Mouse (Mus musculus): ENCODE data around the gene Psmb2. TPM values are rescaled to one million over a fixed set of nuclear protein-coding genes. Genes with fewer than 3 reads are reported as not detected.

Gene Psmb2
- polyA plus RNA-seq, 1 experiment from 2014 or later: 503 TPM

GRCm38 (mm10) chr4:126752608-126753141 lies 75.2 kb downstream of the Psmb2 start:
- Histone ChIP-seq H3K4me3 (ENCODE audit: low read depth, low read length) (peak overlapping the region; percentile 56), H3K27ac (ENCODE audit: low read depth, low read length) (peak overlapping the region; percentile 68; the same call in 1 of the 2 replicates), H3K9ac (ENCODE audit: low read length) (peak overlapping the region; percentile 57), H3K36me3 (ENCODE audit: control insufficient read depth, insufficient read depth, low read length) (no peaks in the 10 kb centered on the region; the same call in 1 of the 2 replicates), H3K9me3 (ENCODE audit: control insufficient read depth, low read length) (no peaks in the 10 kb centered on the region), H3K4me1 (replicated peaks; ENCODE audit: control insufficient read depth, insufficient read depth, low read length) (peaks cover 13% of the 10 kb centered on the region), H3K4me2 (ENCODE audit: low read depth, low read length, severe bottlenecking) (peak overlapping the region; percentile 99), H3K27me3 (ENCODE audit: control insufficient read depth, insufficient read depth, low read length) (no peaks in the 10 kb centered on the region)
- WGBS: under 1% methylated on average over 23 of the region's 23 CpGs
- ATAC-seq (replicated peaks; ENCODE audit: low FRiP score) (peak; percentile 8), DNase-seq (ENCODE audit: low spot score) (peak; percentile 72)

GRCm38 (mm10) chr4:126753268-126754230 lies 76.1 kb downstream of the Psmb2 start, which contains the start of the genes Ncdn and AU040320:
TSS of gene Ncdn (minus strand) at chr4:126753438.
TSS of gene AU040320 (plus strand) at chr4:126753544.
- peak within 1 kb of the TSS; percentile 90 for H3K27ac ChIP-seq (ENCODE audit: low read depth, low read length)
- WGBS: under 1% methylated on average over 61 of the region's 71 CpGs

GRCm38 (mm10) chr4:126754231-126754611 lies 76.8 kb downstream of the Psmb2 start:
- Histone ChIP-seq H3K4me1 (replicated peaks; ENCODE audit: control insufficient read depth, insufficient read depth, low read length) (peaks cover 13% of the 10 kb centered on the region), H3K4me3 (ENCODE audit: low read depth, low read length) (peak overlapping the region; percentile 56), H3K27ac (ENCODE audit: low read depth, low read length) (peak overlapping the region; percentile 90), H3K9ac (ENCODE audit: low read length) (peak overlapping the region; percentile 57), H3K4me2 (ENCODE audit: low read depth, low read length, severe bottlenecking) (peak overlapping the region; percentile 99), H3K27me3 (ENCODE audit: control insufficient read depth, insufficient read depth, low read length) (no peaks in the 10 kb centered on the region), H3K36me3 (ENCODE audit: control insufficient read depth, insufficient read depth, low read length) (no peaks in the 10 kb centered on the region; the same call in 1 of the 2 replicates), H3K9me3 (ENCODE audit: control insufficient read depth, low read length) (no peaks in the 10 kb centered on the region)
- 0% methylated on average over 12 of the region's 12 CpGs for WGBS
- ATAC-seq (replicated peaks; ENCODE audit: low FRiP score) (no peak), DNase-seq (ENCODE audit: low spot score) (no peak)

More at GRCm38 (mm10) chr4:126753268-126754230, 76.1 kb downstream of the Psmb2 start, which contains the start of the genes Ncdn and AU040320:
- Histone ChIP-seq H3K9ac (ENCODE audit: low read length) (peak within 1 kb of the TSS; percentile 57), H3K27me3 (ENCODE audit: control insufficient read depth, insufficient read depth, low read length) (no peaks in the 10 kb centered on the region), H3K36me3 (ENCODE audit: control insufficient read depth, insufficient read depth, low read length) (no peaks in the 10 kb centered on the region; the same call in 1 of the 2 replicates), H3K4me1 (replicated peaks; ENCODE audit: control insufficient read depth, insufficient read depth, low read length) (peaks cover 13% of the 10 kb centered on the region), H3K4me3 (ENCODE audit: low read depth, low read length) (peak within 1 kb of the TSS; percentile 56), H3K4me2 (ENCODE audit: low read depth, low read length, severe bottlenecking) (peak within 1 kb of the TSS; percentile 99), H3K9me3 (ENCODE audit: control insufficient read depth, low read length) (no peaks in the 10 kb centered on the region)
- DNase-seq (ENCODE audit: low spot score) (peak; percentile 99), ATAC-seq (replicated peaks; ENCODE audit: low FRiP score) (peak; percentile 97)

- Histone ChIP-seq H3K4me3 (ENCODE audit: low read depth, low read length) (peak overlapping the region; percentile 56; the same call in 1 of the 2 replicates), H3K9ac (ENCODE audit: low read length) (no peak overlapping the region; the same call in 1 of the 2 replicates), H3K9me3 (ENCODE audit: control insufficient read depth, low read length) (no peaks in the 10 kb centered on the region), H3K4me1 (replicated peaks; ENCODE audit: control insufficient read depth, insufficient read depth, low read length) (peaks cover 13% of the 10 kb centered on the region), H3K27me3 (ENCODE audit: control insufficient read depth, insufficient read depth, low read length) (no peaks in the 10 kb centered on the region), H3K4me2 (ENCODE audit: low read depth, low read length, severe bottlenecking) (peak overlapping the region; percentile 99), H3K27ac (ENCODE audit: low read depth, low read length) (no peak overlapping the region), H3K36me3 (ENCODE audit: control insufficient read depth, insufficient read depth, low read length) (no peaks in the 10 kb centered on the region; the same call in 1 of the 2 replicates)
- WGBS: 49% methylated on average over 12 of the region's 12 CpGs
- no peak for DNase-seq (ENCODE audit: low spot score)
- no peak for ATAC-seq (replicated peaks; ENCODE audit: low FRiP score)
Measured at GRCm38 (mm10) chr4:126754736-126755374, 77.4 kb downstream of the Psmb2 start.

- H3K9ac ChIP-seq (ENCODE audit: low read length): no peak overlapping the region
- H3K36me3 ChIP-seq (ENCODE audit: control insufficient read depth, insufficient read depth, low read length): no peaks in the 10 kb centered on the region
- H3K27ac ChIP-seq (ENCODE audit: low read depth, low read length): no peak overlapping the region
- no peaks in the 10 kb centered on the region for H3K9me3 ChIP-seq (ENCODE audit: control insufficient read depth, low read length)
- H3K4me3 ChIP-seq (ENCODE audit: low read depth, low read length): no peak overlapping the region
- H3K4me1 ChIP-seq (replicated peaks; ENCODE audit: control insufficient read depth, insufficient read depth, low read length): peaks cover 7% of the 10 kb centered on the region
- ATAC-seq (replicated peaks; ENCODE audit: low FRiP score) (no peak), DNase-seq (ENCODE audit: low spot score) (no peak)
- WGBS: 93% methylated on average over 4 of the region's 4 CpGs
- no peaks in the 10 kb centered on the region for H3K27me3 ChIP-seq (ENCODE audit: control insufficient read depth, insufficient read depth, low read length)
- H3K4me2 ChIP-seq (ENCODE audit: low read depth, low read length, severe bottlenecking): no peak overlapping the region
Measured at GRCm38 (mm10) chr4:126756766-126757165, 79.3 kb downstream of the Psmb2 start.

GRCm38 (mm10) chr4:126758299-126758698 lies 80.9 kb downstream of the Psmb2 start:
- H3K4me1 ChIP-seq (replicated peaks; ENCODE audit: control insufficient read depth, insufficient read depth, low read length): peaks cover 2% of the 10 kb centered on the region; the same call in 1 of the 2 replicates
- ATAC-seq (replicated peaks; ENCODE audit: low FRiP score): no peak
- H3K4me2 ChIP-seq (ENCODE audit: low read depth, low read length, severe bottlenecking): no peak overlapping the region
- no peaks in the 10 kb centered on the region for H3K9me3 ChIP-seq (ENCODE audit: control insufficient read depth, low read length)
- H3K4me3 ChIP-seq (ENCODE audit: low read depth, low read length): no peak overlapping the region
- WGBS: 82% methylated on average over 5 of the region's 5 CpGs
- no peak overlapping the region for H3K27ac ChIP-seq (ENCODE audit: low read depth, low read length)
- no peak for DNase-seq (ENCODE audit: low spot score)
- H3K36me3 ChIP-seq (ENCODE audit: control insufficient read depth, insufficient read depth, low read length): no peaks in the 10 kb centered on the region
- no peak overlapping the region for H3K9ac ChIP-seq (ENCODE audit: low read length)
- H3K27me3 ChIP-seq (ENCODE audit: control insufficient read depth, insufficient read depth, low read length): no peaks in the 10 kb centered on the region

Other genes starting within 250 kb of the Psmb2 start
- gene Ago3, start 248.1 kb upstream of the Psmb2 start, polyA plus RNA-seq (2014; fragmentation: Nextera tagmentation; extraction: Ambion mirVana): 16.0 and 21.9 TPM in 2 replicates
- 23.2 and 26.8 TPM in 2 replicates for gene Ago1, start 209.0 kb upstream of the Psmb2 start, polyA plus RNA-seq (2014; fragmentation: Nextera tagmentation; extraction: Ambion mirVana)
- 3.4 and 3.6 TPM in 2 replicates for gene Ago4, start 144.2 kb upstream of the Psmb2 start, polyA plus RNA-seq (2014; fragmentation: Nextera tagmentation; extraction: Ambion mirVana)
- gene Clspn, start 120.7 kb upstream of the Psmb2 start, polyA plus RNA-seq (2014; fragmentation: Nextera tagmentation; extraction: Ambion mirVana): 62.7 and 71.2 TPM in 2 replicates
- gene 5730409E04Rik, start 67.8 kb upstream of the Psmb2 start, polyA plus RNA-seq (2014; fragmentation: Nextera tagmentation; extraction: Ambion mirVana): 1.7 TPM in 2 replicates
- gene Tfap2e, start 58.6 kb downstream of the Psmb2 start, polyA plus RNA-seq (2014; fragmentation: Nextera tagmentation; extraction: Ambion mirVana): 0.21 and 0.32 TPM in 2 replicates
- 37.3 and 39.7 TPM in 2 replicates for gene Ncdn, start 75.8 kb downstream of the Psmb2 start, polyA plus RNA-seq (2014; fragmentation: Nextera tagmentation; extraction: Ambion mirVana)
- 30.1 and 31.5 TPM in 2 replicates for gene AU040320, start 75.9 kb downstream of the Psmb2 start, polyA plus RNA-seq (2014; fragmentation: Nextera tagmentation; extraction: Ambion mirVana)